Mouse (Mus musculus): ENCODE data around the gene Olfr360. TPM values are rescaled to one million over a fixed set of nuclear protein-coding genes. Genes with fewer than 3 reads are reported as not detected.
"Not testable (repeated sequence)": the region's sequence is repeated elsewhere in the genome, so short reads cannot be mapped to it uniquely, and the experiment has no call there.

Olfr360 gene
- not detected in 2 replicates for polyA plus RNA-seq (2016; fragmentation: Nextera tagmentation; extraction: Ambion mirVana)

- ATAC-seq (ENCODE audit: low FRiP score): no peak
- H3K9me3 ChIP-seq: peaks cover 24% of the 10 kb centered on the region
- no peak within 1 kb of the TSS for H3K4me2 ChIP-seq
- no peak within 1 kb of the TSS for H3K9ac ChIP-seq
- no peak within 1 kb of the TSS for H3K4me3 ChIP-seq (replicated peaks)
- no peaks in the 10 kb centered on the region for H3K27me3 ChIP-seq
- no peaks in the 10 kb centered on the region for H3K4me1 ChIP-seq
- no peaks in the 10 kb centered on the region for H3K36me3 ChIP-seq (replicated peaks)
- H3K27ac ChIP-seq: no peak within 1 kb of the TSS
Observed at GRCm38 (mm10) chr2:37065446-37065845, at the start of gene Olfr360. Gene Olfr360 (plus strand): TSS chr2:37065746.

GRCm38 (mm10) chr2:37089190-37089589, 23.6 kb downstream of the Olfr360 start, which contains the start of gene Olfr361:
Gene Olfr361 (minus strand): TSS chr2:37089290.
- H3K4me2 ChIP-seq, H3K4me1 ChIP-seq: not testable (repeated sequence)

GRCm38 (mm10) chr2:37117810-37118209, 52.3 kb downstream of the Olfr360 start, which contains the start of gene Olfr362:
Gene Olfr362 (minus strand): TSS chr2:37117910.
- H3K9me3 ChIP-seq: peaks cover 15% of the 10 kb centered on the region; the same call in 1 of the 2 replicates
- H3K9ac ChIP-seq: no peak within 1 kb of the TSS
- H3K4me2 ChIP-seq: no peak within 1 kb of the TSS
- ATAC-seq (ENCODE audit: low FRiP score): no peak
- 90% methylated on average over 1 of the region's 1 CpGs for WGBS
- no peaks in the 10 kb centered on the region for H3K27me3 ChIP-seq
- H3K4me1 ChIP-seq: no peaks in the 10 kb centered on the region
- H3K27ac ChIP-seq: no peak within 1 kb of the TSS
- H3K4me3 ChIP-seq (replicated peaks): no peak within 1 kb of the TSS
- no peaks in the 10 kb centered on the region for H3K36me3 ChIP-seq (replicated peaks)

More at GRCm38 (mm10) chr2:37089190-37089589, 23.6 kb downstream of the Olfr360 start, which contains the start of gene Olfr361:
- H3K27ac ChIP-seq; H3K9me3 ChIP-seq; H3K27me3 ChIP-seq; H3K36me3 ChIP-seq (replicated peaks); ATAC-seq (ENCODE audit: low FRiP score); H3K9ac ChIP-seq; H3K4me3 ChIP-seq (replicated peaks): not testable (repeated sequence)
- WGBS: 75% methylated on average over 1 of the region's 1 CpGs

Other genes starting within 250 kb of the Olfr360 start
- gene Olfr3, start 248.7 kb upstream of the Olfr360 start, polyA plus RNA-seq (2016; fragmentation: Nextera tagmentation; extraction: Ambion mirVana): not detected in 2 replicates
- not detected in 2 replicates for gene Olfr350, start 219.4 kb upstream of the Olfr360 start, polyA plus RNA-seq (2016; fragmentation: Nextera tagmentation; extraction: Ambion mirVana)
- gene Olfr351, start 203.1 kb upstream of the Olfr360 start, polyA plus RNA-seq (2016; fragmentation: Nextera tagmentation; extraction: Ambion mirVana): not detected in 2 replicates
- not detected in 2 replicates for gene Olfr352, start 197.3 kb upstream of the Olfr360 start, polyA plus RNA-seq (2016; fragmentation: Nextera tagmentation; extraction: Ambion mirVana)
- gene Olfr353, start 172.8 kb upstream of the Olfr360 start, polyA plus RNA-seq (2016; fragmentation: Nextera tagmentation; extraction: Ambion mirVana): not detected in 2 replicates
- gene Olfr354, start 160.1 kb upstream of the Olfr360 start, polyA plus RNA-seq (2016; fragmentation: Nextera tagmentation; extraction: Ambion mirVana): not detected in 2 replicates
- gene Olfr355, start 136.8 kb upstream of the Olfr360 start, polyA plus RNA-seq (2016; fragmentation: Nextera tagmentation; extraction: Ambion mirVana): not detected in 2 replicates
- gene Olfr356, start 128.6 kb upstream of the Olfr360 start, polyA plus RNA-seq (2016; fragmentation: Nextera tagmentation; extraction: Ambion mirVana): not detected in 2 replicates
- not detected in 2 replicates for gene Olfr357, start 71.9 kb upstream of the Olfr360 start, polyA plus RNA-seq (2016; fragmentation: Nextera tagmentation; extraction: Ambion mirVana)
- gene Olfr358, start 56.4 kb upstream of the Olfr360 start, polyA plus RNA-seq (2016; fragmentation: Nextera tagmentation; extraction: Ambion mirVana): not detected in 2 replicates
- gene Olfr361, start 23.5 kb downstream of the Olfr360 start, polyA plus RNA-seq (2016; fragmentation: Nextera tagmentation; extraction: Ambion mirVana): not detected in 2 replicates
- not detected in 2 replicates for gene Olfr362, start 52.2 kb downstream of the Olfr360 start, polyA plus RNA-seq (2016; fragmentation: Nextera tagmentation; extraction: Ambion mirVana)
- gene Olfr364-ps1, start 73.6 kb downstream of the Olfr360 start, polyA plus RNA-seq (2016; fragmentation: Nextera tagmentation; extraction: Ambion mirVana): not detected in 2 replicates
- gene Olfr365, start 122.5 kb downstream of the Olfr360 start, polyA plus RNA-seq (2016; fragmentation: Nextera tagmentation; extraction: Ambion mirVana): not detected in 2 replicates
- not detected in 2 replicates for gene Olfr366, start 145.8 kb downstream of the Olfr360 start, polyA plus RNA-seq (2016; fragmentation: Nextera tagmentation; extraction: Ambion mirVana)